Mouse (Mus musculus) stomach, postnatal 0 days (tissue): ENCODE measurements around the gene Gprc6a. TPM values are rescaled to one million over a fixed set of nuclear protein-coding genes. Genes with fewer than 3 reads are reported as not detected.

Experiments
- ATAC-seq: fragments of 200-750 bp; cut with Nextera tagmentation; 2 replicates; pipeline ENCODE4 v1.8.0; 2017; ENCODE audit not compliant: low FRiP score, low TSS enrichment
- DNase-seq: peaks from one replicate; pipeline ENCODE4 v3.0.0-alpha.2; 2016; ENCODE audit warnings: low spot score
- H3K27ac ChIP-seq: fragments of 300-500 bp; sonication (generic); replicated peaks from 2 replicates; pipeline ENCODE4 v1.5.1; 2014; ENCODE audit warnings: mild to moderate bottlenecking, control low read depth
- H3K27me3 ChIP-seq: fragments of 300-500 bp; sonication (generic); 2 replicates; pipeline ENCODE4 v1.6.1; 2014; ENCODE audit warnings: low read length; ENCODE audit not compliant: control insufficient read depth, insufficient read depth
- H3K36me3 ChIP-seq: fragments of 300-500 bp; sonication (generic); 2 replicates; pipeline ENCODE4 v1.6.1; 2014; ENCODE audit warnings: low read length, mixed read lengths; ENCODE audit not compliant: control insufficient read depth, insufficient read depth
- H3K4me1 ChIP-seq: fragments of 300-500 bp; sonication (generic); replicated peaks from 2 replicates; pipeline ENCODE4 v1.6.1; 2014; ENCODE audit warnings: antibody characterized with exemption; ENCODE audit not compliant: control insufficient read depth, insufficient read depth
- H3K4me2 ChIP-seq: fragments of 300-500 bp; sonication (generic); replicated peaks from 2 replicates; pipeline ENCODE4 v1.6.1; 2014; ENCODE audit warnings: low read depth, mild to moderate bottlenecking, control low read depth, moderate library complexity
- H3K4me3 ChIP-seq: fragments of 300-500 bp; sonication (generic); 2 replicates; pipeline ENCODE4 v1.5.1; 2014; ENCODE audit warnings: low read depth, low read length, control low read depth
- H3K9ac ChIP-seq: fragments of 300-500 bp; sonication (generic); 2 replicates; pipeline ENCODE4 v1.6.1; 2014; ENCODE audit warnings: mild to moderate bottlenecking, low read length, control low read depth, mixed read lengths
- H3K9me3 ChIP-seq: fragments of 300-500 bp; sonication (generic); 2 replicates; pipeline ENCODE4 v1.6.1; 2016; ENCODE audit warnings: low read length; ENCODE audit not compliant: control insufficient read depth
- CTCF ChIP-seq: IDR thresholded peaks from 2 replicates; pipeline ENCODE4 v1.5.1; 2016; ENCODE audit warnings: antibody characterized with exemption, low read depth, mild to moderate bottlenecking, moderate library complexity
- WGBS: fragments of 180-500 bp; shearing (Covaris S2); extraction: QIAGEN DNeasy Blood & Tissue Kit; methylation state at CpG from one replicate; pipeline ENCODE4 v1.1.7; 2014; 5-methylcytosine and 5-hydroxymethylcytosine counted together
- polyA plus RNA-seq: library from polyadenylated mRNA; unstranded; fragments of >200 nt; fragmentation: Nextera tagmentation; extraction: Ambion mirVana; gene quantifications from 2 replicates; pipeline ENCODE4 v1.2.1, GENCODE M21; 2015

Gprc6a gene
- polyA plus RNA-seq, 1 experiment from 2014 or later: 0.11 TPM

GRCm38 (mm10) chr10:51571225-51571996 lies 59.9 kb downstream of the Gprc6a start:
- DNase-seq (peak; percentile 45), ATAC-seq (peak; percentile 93)
- Histone ChIP-seq H3K4me2 (no peak overlapping the region), H3K9ac (no peak overlapping the region), H3K27me3 (no peaks in the 10 kb centered on the region), H3K4me1 (no peaks in the 10 kb centered on the region), H3K27ac (no peak overlapping the region), H3K36me3 (no peaks in the 10 kb centered on the region), H3K4me3 (no peak overlapping the region), H3K9me3 (no peaks in the 10 kb centered on the region)
- 59% methylated on average over 9 of the region's 9 CpGs for WGBS
- TF ChIP-seq CTCF: no peak

Other genes with a start within 250 kb of the Gprc6a start
- gene Gm49339, start 150.8 kb downstream of the Gprc6a start, polyA plus RNA-seq: 0.77 TPM in 1 of 2 replicates, not detected in the other
- 0.45 and 0.61 TPM in 2 replicates for gene Lilr4b, start 150.8 kb downstream of the Gprc6a start, polyA plus RNA-seq
- gene Lilrb4a, start 140.5 kb downstream of the Gprc6a start, polyA plus RNA-seq: 1.0 and 2.4 TPM in 2 replicates
- gene Fam162b, start 40.9 kb downstream of the Gprc6a start, polyA plus RNA-seq: 30.2 and 30.7 TPM in 2 replicates
- 0.29 and 0.53 TPM in 2 replicates for gene Rfx6, start 46.3 kb upstream of the Gprc6a start, polyA plus RNA-seq